Mouse (Mus musculus): ENCODE measurements around the gene Tesk2.

GRCm38 (mm10) chr4:116829364-116830069 is 108.8 kb downstream of the Tesk2 start:
- TF ChIP-seq NRF1 (IDR thresholded peaks at IDR 0.05; ENCODE audit: low read depth, low read length), result no peak
- TF ChIP-seq CTCF (conservative IDR thresholded peaks at IDR 0.05 in 1 of 2, IDR thresholded peaks at IDR 0.05 in 1 of 2; ENCODE audit: low read depth in 2 of 2, low read length in 2 of 2), result no peak
- no peak for TF ChIP-seq MEF2A (IDR thresholded peaks at IDR 0.05; ENCODE audit: borderline replicate concordance, low read depth, low read length)
